Mouse (Mus musculus): ENCODE data around the gene Chdh. TPM values are rescaled to one million over a fixed set of nuclear protein-coding genes. Genes with fewer than 3 reads are reported as not detected.

Chdh gene
- polyA plus RNA-seq, 1 experiment from 2014 or later, result 0.32 TPM

- no peak overlapping the region for H3K4me2 ChIP-seq
- H3K27me3 ChIP-seq (replicated peaks), result no peaks in the 10 kb centered on the region
- no peak overlapping the region for H3K27ac ChIP-seq (replicated peaks)
- H3K36me3 ChIP-seq, result no peaks in the 10 kb centered on the region
- H3K4me1 ChIP-seq, result no peaks in the 10 kb centered on the region
- 77% methylated on average over 5 of the region's 5 CpGs for WGBS
- no peak overlapping the region for H3K9ac ChIP-seq
- H3K4me3 ChIP-seq, result no peak overlapping the region
- H3K9me3 ChIP-seq, result no peaks in the 10 kb centered on the region
- no peak for ATAC-seq (ENCODE audit: extremely low read depth, insufficient number of reproducible peaks, low FRiP score, low TSS enrichment)
Measured at GRCm38 (mm10) chr14:30016666-30017065, 7.8 kb downstream of the Chdh start.

GRCm38 (mm10) chr14:30017794-30018462 is 9.1 kb downstream of the Chdh start:
- WGBS, result 76% methylated on average over 8 of the region's 8 CpGs
- H3K4me1 ChIP-seq, result no peaks in the 10 kb centered on the region
- H3K36me3 ChIP-seq, result no peaks in the 10 kb centered on the region
- H3K9me3 ChIP-seq, result no peaks in the 10 kb centered on the region
- no peak overlapping the region for H3K4me3 ChIP-seq
- ATAC-seq (ENCODE audit: extremely low read depth, insufficient number of reproducible peaks, low FRiP score, low TSS enrichment), result no peak
- no peak overlapping the region for H3K27ac ChIP-seq (replicated peaks)
- no peak overlapping the region for H3K4me2 ChIP-seq
- H3K27me3 ChIP-seq (replicated peaks), result no peaks in the 10 kb centered on the region
- H3K9ac ChIP-seq, result no peak overlapping the region

GRCm38 (mm10) chr14:30018463-30018801 is 9.6 kb downstream of the Chdh start:
- Histone ChIP-seq H3K27me3 (replicated peaks) (no peaks in the 10 kb centered on the region), H3K36me3 (no peaks in the 10 kb centered on the region), H3K27ac (replicated peaks) (no peak overlapping the region), H3K4me2 (no peak overlapping the region), H3K9ac (no peak overlapping the region), H3K4me1 (no peaks in the 10 kb centered on the region), H3K4me3 (no peak overlapping the region), H3K9me3 (no peaks in the 10 kb centered on the region)
- no peak for ATAC-seq (ENCODE audit: extremely low read depth, insufficient number of reproducible peaks, low FRiP score, low TSS enrichment)
- WGBS, result 88% methylated on average over 4 of the region's 4 CpGs

GRCm38 (mm10) chr14:30018846-30019245 is 10.0 kb downstream of the Chdh start:
- no peak for ATAC-seq (ENCODE audit: extremely low read depth, insufficient number of reproducible peaks, low FRiP score, low TSS enrichment)
- no peak overlapping the region for H3K9ac ChIP-seq
- H3K4me3 ChIP-seq, result no peak overlapping the region
- H3K27me3 ChIP-seq (replicated peaks), result no peaks in the 10 kb centered on the region
- no peak overlapping the region for H3K4me2 ChIP-seq
- no peak overlapping the region for H3K27ac ChIP-seq (replicated peaks)
- no peaks in the 10 kb centered on the region for H3K9me3 ChIP-seq
- no peaks in the 10 kb centered on the region for H3K36me3 ChIP-seq
- H3K4me1 ChIP-seq, result no peaks in the 10 kb centered on the region
- 88% methylated on average over 6 of the region's 6 CpGs for WGBS

GRCm38 (mm10) chr14:30019375-30019774 is 10.6 kb downstream of the Chdh start:
- no peaks in the 10 kb centered on the region for H3K9me3 ChIP-seq
- 90% methylated on average over 8 of the region's 8 CpGs for WGBS
- ATAC-seq (ENCODE audit: extremely low read depth, insufficient number of reproducible peaks, low FRiP score, low TSS enrichment), result no peak
- no peak overlapping the region for H3K4me2 ChIP-seq
- H3K9ac ChIP-seq, result no peak overlapping the region
- no peak overlapping the region for H3K4me3 ChIP-seq
- no peaks in the 10 kb centered on the region for H3K36me3 ChIP-seq
- H3K27me3 ChIP-seq (replicated peaks), result no peaks in the 10 kb centered on the region
- no peaks in the 10 kb centered on the region for H3K4me1 ChIP-seq
- H3K27ac ChIP-seq (replicated peaks), result no peak overlapping the region

- no peak for ATAC-seq (ENCODE audit: extremely low read depth, insufficient number of reproducible peaks, low FRiP score, low TSS enrichment)
- Histone ChIP-seq H3K9me3 (no peaks in the 10 kb centered on the region), H3K9ac (no peak overlapping the region), H3K4me2 (no peak overlapping the region), H3K27ac (replicated peaks) (no peak overlapping the region), H3K36me3 (no peaks in the 10 kb centered on the region), H3K4me3 (no peak overlapping the region), H3K27me3 (replicated peaks) (no peaks in the 10 kb centered on the region), H3K4me1 (no peaks in the 10 kb centered on the region)
- WGBS, result 60% methylated on average over 9 of the region's 9 CpGs
Measured at GRCm38 (mm10) chr14:30019792-30020575, 11.2 kb downstream of the Chdh start.

GRCm38 (mm10) chr14:30022471-30022870 is 13.6 kb downstream of the Chdh start:
- no peak for ATAC-seq (ENCODE audit: extremely low read depth, insufficient number of reproducible peaks, low FRiP score, low TSS enrichment)
- H3K27me3 ChIP-seq (replicated peaks), result no peaks in the 10 kb centered on the region
- 87% methylated on average over 6 of the region's 6 CpGs for WGBS

GRCm38 (mm10) chr14:30024387-30024786 is 15.6 kb downstream of the Chdh start:
- WGBS, result 45% methylated on average over 7 of the region's 7 CpGs
- no peak overlapping the region for H3K4me2 ChIP-seq
- H3K27me3 ChIP-seq (replicated peaks), result no peaks in the 10 kb centered on the region
- no peak overlapping the region for H3K4me3 ChIP-seq
- H3K9ac ChIP-seq, result no peak overlapping the region
- ATAC-seq (ENCODE audit: extremely low read depth, insufficient number of reproducible peaks, low FRiP score, low TSS enrichment), result no peak
- no peaks in the 10 kb centered on the region for H3K9me3 ChIP-seq
- no peaks in the 10 kb centered on the region for H3K36me3 ChIP-seq
- H3K27ac ChIP-seq (replicated peaks), result no peak overlapping the region
- H3K4me1 ChIP-seq, result no peaks in the 10 kb centered on the region

More at GRCm38 (mm10) chr14:30022471-30022870, 13.6 kb downstream of the Chdh start:
- Histone ChIP-seq H3K9me3 (no peaks in the 10 kb centered on the region), H3K4me1 (no peaks in the 10 kb centered on the region), H3K36me3 (no peaks in the 10 kb centered on the region), H3K9ac (no peak overlapping the region), H3K4me3 (no peak overlapping the region), H3K27ac (replicated peaks) (no peak overlapping the region), H3K4me2 (no peak overlapping the region)

- H3K27ac ChIP-seq (replicated peaks), result no peak overlapping the region
- no peak overlapping the region for H3K4me3 ChIP-seq
- H3K27me3 ChIP-seq (replicated peaks), result no peaks in the 10 kb centered on the region
- no peaks in the 10 kb centered on the region for H3K4me1 ChIP-seq
- 34% methylated on average over 2 of the region's 2 CpGs for WGBS
- ATAC-seq (ENCODE audit: extremely low read depth, insufficient number of reproducible peaks, low FRiP score, low TSS enrichment), result no peak
- H3K9me3 ChIP-seq, result no peaks in the 10 kb centered on the region
- no peaks in the 10 kb centered on the region for H3K36me3 ChIP-seq
- H3K4me2 ChIP-seq, result no peak overlapping the region
- no peak overlapping the region for H3K9ac ChIP-seq
Measured at GRCm38 (mm10) chr14:30027378-30027777, 18.6 kb downstream of the Chdh start.

- H3K27ac ChIP-seq (replicated peaks), result no peak overlapping the region
- ATAC-seq (ENCODE audit: extremely low read depth, insufficient number of reproducible peaks, low FRiP score, low TSS enrichment), result no peak
- no peaks in the 10 kb centered on the region; the same call in 1 of the 2 replicates for H3K36me3 ChIP-seq
- no peaks in the 10 kb centered on the region for H3K4me1 ChIP-seq
- H3K9me3 ChIP-seq, result no peaks in the 10 kb centered on the region
- no peaks in the 10 kb centered on the region for H3K27me3 ChIP-seq (replicated peaks)
- no peak overlapping the region for H3K9ac ChIP-seq
- 62% methylated on average over 8 of the region's 8 CpGs for WGBS
- H3K4me3 ChIP-seq, result no peak overlapping the region
- no peak overlapping the region for H3K4me2 ChIP-seq
Measured at GRCm38 (mm10) chr14:30033405-30033804, 24.6 kb downstream of the Chdh start.

- no peak overlapping the region for H3K4me3 ChIP-seq
- H3K27ac ChIP-seq (replicated peaks), result no peak overlapping the region
- no peak overlapping the region for H3K4me2 ChIP-seq
- 86% methylated on average over 18 of the region's 18 CpGs for WGBS
- H3K9me3 ChIP-seq, result no peaks in the 10 kb centered on the region
- no peak overlapping the region for H3K9ac ChIP-seq
- H3K4me1 ChIP-seq, result no peaks in the 10 kb centered on the region
- peaks cover 12% of the 10 kb centered on the region for H3K36me3 ChIP-seq
- H3K27me3 ChIP-seq (replicated peaks), result no peaks in the 10 kb centered on the region
- no peak for ATAC-seq (ENCODE audit: extremely low read depth, insufficient number of reproducible peaks, low FRiP score, low TSS enrichment)
Measured at GRCm38 (mm10) chr14:30038431-30038830, 29.6 kb downstream of the Chdh start.

GRCm38 (mm10) chr14:30039413-30039812 is 30.6 kb downstream of the Chdh start:
- Histone ChIP-seq H3K9ac (no peak overlapping the region), H3K4me1 (no peaks in the 10 kb centered on the region; the same call in 1 of the 2 replicates), H3K36me3 (peaks cover 12% of the 10 kb centered on the region), H3K27ac (replicated peaks) (no peak overlapping the region), H3K4me3 (no peak overlapping the region), H3K4me2 (no peak overlapping the region), H3K27me3 (replicated peaks) (no peaks in the 10 kb centered on the region), H3K9me3 (no peaks in the 10 kb centered on the region)
- 66% methylated on average over 4 of the region's 4 CpGs for WGBS
- ATAC-seq (ENCODE audit: extremely low read depth, insufficient number of reproducible peaks, low FRiP score, low TSS enrichment), result no peak

All from heart, embryonic 13.5 days (tissue).